Mouse (Mus musculus) midbrain, embryonic 11.5 days (tissue): ENCODE measurements around the gene Enpep. TPM values are rescaled to one million over a fixed set of nuclear protein-coding genes. Genes with fewer than 3 reads are reported as not detected.

Experiments
- ATAC-seq: fragments of 200-750 bp; cut with Nextera tagmentation; 2 replicates; pipeline ENCODE4 v1.8.0; 2017; ENCODE audit warnings: moderate TSS enrichment, moderate library complexity; ENCODE audit not compliant: low FRiP score
- DNase-seq: peaks from one replicate; pipeline ENCODE4 v3.0.0; 2015; ENCODE audit warnings: low spot score; ENCODE audit errors: missing footprints
- H3K27ac ChIP-seq: fragments of 300-500 bp; sonication (generic); 2 replicates; pipeline ENCODE4 v1.5.1; 2014; ENCODE audit warnings: low read depth, low read length
- H3K27me3 ChIP-seq: fragments of 300-500 bp; sonication (generic); 2 replicates; pipeline ENCODE4 v1.6.1; 2014; ENCODE audit warnings: mild to moderate bottlenecking, low read length, moderate library complexity, mixed read lengths; ENCODE audit not compliant: control insufficient read depth, insufficient read depth
- H3K36me3 ChIP-seq: fragments of 300-500 bp; sonication (generic); 2 replicates; pipeline ENCODE4 v1.6.1; 2014; ENCODE audit warnings: mild to moderate bottlenecking, low read length, moderate library complexity, mixed read lengths; ENCODE audit not compliant: control insufficient read depth, insufficient read depth
- H3K4me1 ChIP-seq: fragments of 300-500 bp; sonication (generic); 2 replicates; pipeline ENCODE4 v1.6.1; 2014; ENCODE audit warnings: low read length; ENCODE audit not compliant: control insufficient read depth, insufficient read depth
- H3K4me2 ChIP-seq: fragments of 300-500 bp; sonication (generic); 2 replicates; pipeline ENCODE4 v1.6.1; 2014; ENCODE audit warnings: mild to moderate bottlenecking, moderate library complexity
- H3K4me3 ChIP-seq: fragments of 300-500 bp; sonication (generic); 2 replicates; pipeline ENCODE4 v1.5.1; 2014; ENCODE audit warnings: low read depth, low read length
- H3K9ac ChIP-seq: fragments of 300-500 bp; sonication (generic); 2 replicates; pipeline ENCODE4 v1.6.1; 2014; ENCODE audit warnings: low read length
- H3K9me3 ChIP-seq: fragments of 300-500 bp; sonication (generic); 2 replicates; pipeline ENCODE4 v1.6.1; 2016; ENCODE audit warnings: low read length; ENCODE audit not compliant: control insufficient read depth
- whole genome bisulfite sequencing: fragments of 180-500 bp; shearing (Covaris S2); extraction: QIAGEN DNeasy Blood & Tissue Kit; methylation state at CpG from one replicate; pipeline ENCODE4 v1.1.7; 2014; 5-methylcytosine and 5-hydroxymethylcytosine counted together
- polyA plus RNA-seq: library from polyadenylated mRNA; unstranded; fragments of >200 nt; fragmentation: Nextera tagmentation; extraction: Ambion mirVana; gene quantifications from 2 replicates; pipeline ENCODE4 v1.2.1, GENCODE M21; 2014

Gene Enpep
- polyA plus RNA-seq, 1 experiment from 2014 or later: 0.15 TPM

GRCm38 (mm10) chr3:129238010-129238409 is 94.5 kb downstream of the Enpep start:
- Histone ChIP-seq H3K4me2 (no peak overlapping the region), H3K4me3 (no peak overlapping the region), H3K9ac (no peak overlapping the region), H3K9me3 (no peaks in the 10 kb centered on the region), H3K27me3 (no peaks in the 10 kb centered on the region), H3K4me1 (no peaks in the 10 kb centered on the region), H3K36me3 (no peaks in the 10 kb centered on the region), H3K27ac (no peak overlapping the region)
- ATAC-seq (no peak), DNase-seq (no peak)
- WGBS: 87% methylated on average over 1 of the region's 1 CpGs

DNA sequence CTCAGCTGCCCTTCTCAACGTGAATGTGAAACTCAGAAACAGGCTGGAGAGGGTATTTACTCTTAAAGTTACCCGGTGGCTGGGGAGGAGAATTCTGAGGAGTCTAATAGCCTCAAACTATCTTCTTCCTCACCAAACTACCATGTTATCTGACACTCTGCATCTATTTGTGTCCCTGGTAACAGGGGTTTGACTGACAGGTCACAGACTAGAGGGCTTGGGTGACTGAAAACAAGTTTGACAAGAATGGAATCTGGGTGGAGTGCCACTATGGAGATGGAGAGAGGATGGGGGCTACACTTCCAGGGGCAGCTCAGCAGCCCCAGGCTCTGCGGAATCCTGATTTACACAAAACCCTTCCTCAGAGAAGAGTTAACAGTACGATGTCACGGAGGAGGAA is 105.2 kb downstream of the Enpep start:
- no peak overlapping the region for H3K9ac ChIP-seq
- no peak for ATAC-seq
- 3% methylated on average over 5 of the region's 5 CpGs for WGBS
- peak; percentile 88 for DNase-seq
- H3K4me2 ChIP-seq: no peak overlapping the region
- H3K36me3 ChIP-seq: no peaks in the 10 kb centered on the region
- H3K27ac ChIP-seq: no peak overlapping the region
- peaks cover 65% of the 10 kb centered on the region for H3K27me3 ChIP-seq
- H3K9me3 ChIP-seq: no peaks in the 10 kb centered on the region
- H3K4me3 ChIP-seq: no peak overlapping the region
- peaks cover 5% of the 10 kb centered on the region; the same call in 1 of the 2 replicates for H3K4me1 ChIP-seq

- ATAC-seq (no peak), DNase-seq (peak; percentile 94)
- H3K4me1 ChIP-seq: peaks cover 5% of the 10 kb centered on the region; the same call in 1 of the 2 replicates
- WGBS: under 1% methylated on average over 6 of the region's 6 CpGs
- H3K9ac ChIP-seq: no peak overlapping the region
- H3K27me3 ChIP-seq: peaks cover 72% of the 10 kb centered on the region
- H3K9me3 ChIP-seq: no peaks in the 10 kb centered on the region
- H3K36me3 ChIP-seq: no peaks in the 10 kb centered on the region
- H3K27ac ChIP-seq: no peak overlapping the region
- H3K4me3 ChIP-seq: no peak overlapping the region
- no peak overlapping the region for H3K4me2 ChIP-seq
Observed at GRCm38 (mm10) chr3:129226681-129227080, 105.8 kb downstream of the Enpep start.

DNA sequence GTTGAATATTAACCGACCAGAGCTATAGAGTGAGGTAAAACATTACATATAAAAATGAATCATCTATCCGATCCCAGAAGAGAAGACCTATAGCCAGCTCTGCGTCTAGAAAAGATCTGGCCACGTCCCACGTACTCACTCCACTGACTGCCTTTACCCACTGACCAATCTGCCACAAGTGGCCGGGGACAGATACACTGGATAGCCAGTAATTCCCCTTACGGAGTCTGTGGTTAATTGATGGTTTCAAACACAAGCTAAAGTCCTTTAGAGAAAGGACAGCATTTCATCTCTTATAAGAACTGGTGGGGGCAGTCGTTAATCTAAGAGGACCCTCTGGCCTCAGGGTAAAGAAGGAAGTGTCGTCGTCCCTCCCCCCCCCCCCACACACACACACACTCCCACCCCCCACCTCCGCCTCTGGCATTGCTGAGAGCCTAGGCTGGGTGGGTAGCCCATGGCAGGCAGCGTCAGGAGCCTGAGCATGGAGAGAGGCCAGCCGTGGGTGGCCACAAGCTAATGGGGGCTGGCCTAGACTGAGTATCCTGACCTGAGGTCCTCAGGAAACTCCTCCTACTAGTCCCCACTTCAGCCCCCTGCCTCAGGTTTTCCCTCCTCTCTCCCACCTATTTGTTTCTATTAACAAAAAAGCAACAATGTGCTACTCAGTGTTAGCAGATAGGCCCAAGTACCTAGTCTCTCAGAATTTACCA is 106.8 kb downstream of the Enpep start:
- DNase-seq: peak; percentile 92
- Histone ChIP-seq H3K4me3 (no peak overlapping the region), H3K9ac (no peak overlapping the region), H3K4me1 (peaks cover 5% of the 10 kb centered on the region; the same call in 1 of the 2 replicates), H3K36me3 (no peaks in the 10 kb centered on the region), H3K9me3 (no peaks in the 10 kb centered on the region), H3K27me3 (peaks cover 80% of the 10 kb centered on the region), H3K4me2 (no peak overlapping the region), H3K27ac (no peak overlapping the region)
- under 1% methylated on average over 13 of the region's 13 CpGs for WGBS
- ATAC-seq: 0 out of 2 replicates have a peak, but pooled peaks have one; percentile 15

- DNase-seq (peak; percentile 96), ATAC-seq (0 out of 2 replicates have a peak, but pooled peaks have one; percentile 17)
- Histone ChIP-seq H3K36me3 (no peaks in the 10 kb centered on the region), H3K4me1 (peaks cover 5% of the 10 kb centered on the region; the same call in 1 of the 2 replicates), H3K9ac (no peak overlapping the region), H3K27me3 (peaks cover 86% of the 10 kb centered on the region), H3K4me2 (no peak overlapping the region), H3K27ac (no peak overlapping the region), H3K4me3 (no peak overlapping the region), H3K9me3 (no peaks in the 10 kb centered on the region)
- under 1% methylated on average over 40 of the region's 40 CpGs for WGBS
Observed at GRCm38 (mm10) chr3:129224806-129225576, 107.5 kb downstream of the Enpep start.

DNA sequence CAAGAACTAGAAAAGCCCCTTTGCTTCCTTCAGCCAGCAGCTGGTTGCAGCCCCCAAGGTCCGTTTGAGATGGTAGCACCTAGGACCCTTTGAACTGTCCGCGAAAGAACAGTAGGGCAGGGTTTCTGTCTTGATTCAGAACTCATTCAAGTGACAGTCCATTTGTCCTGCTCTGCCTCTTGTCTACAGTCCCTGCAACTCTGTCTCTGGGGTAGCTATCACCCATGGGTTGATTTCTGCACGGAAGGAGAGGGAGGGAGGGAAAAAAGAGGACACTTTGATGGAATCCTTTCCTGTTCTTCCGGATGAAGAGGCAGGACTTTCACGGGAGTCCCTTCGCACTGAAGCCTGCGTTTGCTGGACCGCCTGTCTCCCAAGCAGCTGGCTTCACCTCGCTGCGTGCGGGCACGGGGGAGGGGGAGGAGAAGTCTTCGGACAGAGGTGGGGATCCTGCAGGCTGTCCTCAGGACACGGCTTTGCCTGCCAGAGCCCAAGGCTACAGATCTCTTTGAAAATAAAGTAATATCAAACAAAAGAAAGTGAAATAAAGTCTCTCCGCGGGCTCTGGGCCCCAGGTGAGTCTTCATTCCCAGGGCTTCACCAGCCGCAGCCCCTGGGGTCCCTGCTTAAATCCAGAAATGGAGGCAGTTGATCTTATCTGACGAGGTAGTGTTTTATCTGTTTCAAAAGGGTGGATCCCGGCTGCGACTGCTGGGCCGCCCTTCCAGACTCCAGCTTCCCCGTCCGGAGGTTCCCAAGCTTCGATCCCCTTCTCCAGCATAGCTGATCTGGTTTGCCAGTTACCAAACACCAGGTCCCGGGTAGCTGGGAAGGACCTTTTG is 108.3 kb downstream of the Enpep start:
- 0% methylated on average over 26 of the region's 26 CpGs for WGBS
- DNase-seq (peak; percentile 95), ATAC-seq (0 out of 2 replicates have a peak, but pooled peaks have one; percentile 14)
- Histone ChIP-seq H3K27me3 (peaks cover 92% of the 10 kb centered on the region), H3K9me3 (no peaks in the 10 kb centered on the region), H3K4me2 (no peak overlapping the region), H3K27ac (no peak overlapping the region), H3K9ac (no peak overlapping the region), H3K4me3 (no peak overlapping the region), H3K36me3 (no peaks in the 10 kb centered on the region), H3K4me1 (peaks cover 5% of the 10 kb centered on the region; the same call in 1 of the 2 replicates)

GRCm38 (mm10) chr3:129223401-129223800 is 109.1 kb downstream of the Enpep start:
- Histone ChIP-seq H3K4me1 (peaks cover 5% of the 10 kb centered on the region; the same call in 1 of the 2 replicates), H3K4me3 (no peak overlapping the region), H3K4me2 (no peak overlapping the region), H3K36me3 (no peaks in the 10 kb centered on the region), H3K9ac (no peak overlapping the region), H3K27me3 (peaks cover 92% of the 10 kb centered on the region), H3K27ac (no peak overlapping the region), H3K9me3 (no peaks in the 10 kb centered on the region)
- ATAC-seq (no peak), DNase-seq (peak; percentile 90)
- WGBS: 0% methylated on average over 6 of the region's 6 CpGs

DNA sequence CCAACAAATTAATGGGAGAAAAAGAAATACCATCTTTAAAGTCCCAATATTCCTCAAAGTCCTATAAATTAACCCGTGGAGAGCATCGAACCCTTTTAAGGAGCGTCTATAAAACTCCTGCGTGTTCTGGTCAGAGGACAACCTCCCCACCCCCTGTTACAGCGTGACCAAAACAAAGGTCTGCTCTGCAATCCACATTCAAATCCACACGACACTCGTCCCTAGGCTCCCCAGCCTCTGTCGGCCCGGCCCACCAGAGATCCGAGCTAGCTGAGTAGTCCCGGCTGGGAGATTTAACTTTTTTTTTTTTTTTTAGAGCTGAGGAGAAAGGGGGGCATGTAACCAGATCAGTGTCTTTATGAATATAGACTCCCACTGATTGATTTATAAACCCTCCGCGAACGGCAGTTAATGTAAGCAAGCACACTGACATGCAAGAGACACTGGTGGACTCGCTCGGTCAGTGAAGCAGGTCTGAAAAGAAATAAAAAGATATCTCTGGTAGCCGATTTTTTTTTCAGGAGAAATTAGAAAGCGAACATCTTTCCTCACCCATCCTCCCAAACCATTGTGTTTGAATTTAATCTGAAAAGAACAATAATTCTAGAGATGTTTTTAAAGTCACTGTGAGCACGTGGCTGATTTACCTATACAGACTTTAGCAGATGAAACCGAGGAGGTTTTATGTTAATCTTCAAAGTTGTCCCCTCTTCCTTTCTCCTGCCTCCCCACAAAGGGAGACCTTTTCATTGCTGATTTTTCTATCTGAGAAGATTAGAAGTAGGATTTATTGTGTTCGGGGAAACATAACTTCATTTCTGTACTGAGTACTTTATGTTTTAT is 109.9 kb downstream of the Enpep start:
- H3K36me3 ChIP-seq: no peaks in the 10 kb centered on the region
- H3K9ac ChIP-seq: no peak overlapping the region
- no peak for ATAC-seq
- H3K27ac ChIP-seq: no peak overlapping the region
- peak; percentile 93 for DNase-seq
- H3K4me2 ChIP-seq: no peak overlapping the region
- no peak overlapping the region for H3K4me3 ChIP-seq
- H3K9me3 ChIP-seq: no peaks in the 10 kb centered on the region
- H3K27me3 ChIP-seq: peaks cover 92% of the 10 kb centered on the region
- H3K4me1 ChIP-seq: peaks cover 5% of the 10 kb centered on the region; the same call in 1 of the 2 replicates
- WGBS: under 1% methylated on average over 21 of the region's 21 CpGs
